Mouse (Mus musculus) lung, adult 18-20 months (tissue): ENCODE results near the gene Gm45213.

Experiments
- DNase-seq, 2 experiments: peaks; one replicate each; pipeline ENCODE4 v3.0.0; 2022; ENCODE audit warnings: mixed read lengths in 2 of 2

Gm45213 gene

GRCm38 (mm10) chr7:66043552-66044459 is at the start of gene Gm45213:
Gm45213 (plus strand) TSS chr7:66043602.
- DNase-seq, result no peak

- DNase-seq, result no peak
Measured at GRCm38 (mm10) chr7:66001035-66001754, 42.2 kb upstream of the Gm45213 start.

- DNase-seq, result no peak
Measured at GRCm38 (mm10) chr7:66001797-66002196, 41.6 kb upstream of the Gm45213 start.

GRCm38 (mm10) chr7:66003447-66003846 is 40.0 kb upstream of the Gm45213 start:
- no peak for DNase-seq

GRCm38 (mm10) chr7:66003865-66004638 is 39.4 kb upstream of the Gm45213 start:
- DNase-seq, result no peak

GRCm38 (mm10) chr7:66005066-66005465 is 38.3 kb upstream of the Gm45213 start:
- DNase-seq, result peak; percentile 28 to 49

GRCm38 (mm10) chr7:66008161-66008891 is 35.1 kb upstream of the Gm45213 start:
- no peak for DNase-seq

GRCm38 (mm10) chr7:66008892-66009273 is 34.5 kb upstream of the Gm45213 start:
- no peak for DNase-seq

- DNase-seq, result no peak
Measured at GRCm38 (mm10) chr7:66010518-66010917, 32.9 kb upstream of the Gm45213 start.

GRCm38 (mm10) chr7:66027747-66028146 is 15.7 kb upstream of the Gm45213 start:
- DNase-seq, result no peak

GRCm38 (mm10) chr7:66028766-66029512 is 14.5 kb upstream of the Gm45213 start:
- DNase-seq, result peak in 1 of 2 experiments; percentile 19

- DNase-seq, result no peak
Measured at GRCm38 (mm10) chr7:66036809-66037208, 6.6 kb upstream of the Gm45213 start.

GRCm38 (mm10) chr7:66038261-66038660 is 5.1 kb upstream of the Gm45213 start:
- no peak for DNase-seq

- no peak for DNase-seq
Measured at GRCm38 (mm10) chr7:66038730-66039129, 4.7 kb upstream of the Gm45213 start.

- DNase-seq, result no peak
Measured at GRCm38 (mm10) chr7:66040026-66040814, 3.2 kb upstream of the Gm45213 start.

GRCm38 (mm10) chr7:66044617-66045016 is 1.2 kb downstream of the Gm45213 start:
- DNase-seq, result no peak

- peak; percentile 37 to 55 for DNase-seq
Measured at GRCm38 (mm10) chr7:66046921-66047918, 3.8 kb downstream of the Gm45213 start.

- peak in 1 of 2 experiments; percentile 17 for DNase-seq
Measured at GRCm38 (mm10) chr7:66047975-66048374, 4.6 kb downstream of the Gm45213 start.
